Mouse (Mus musculus) liver, embryonic 14.5 days (tissue): ENCODE results near the gene Tnnc2. TPM values are rescaled to one million over a fixed set of nuclear protein-coding genes. Genes with fewer than 3 reads are reported as not detected.

Source experiments
- ATAC-seq: fragments of 200-750 bp; cut with Nextera tagmentation; 2 replicates; pipeline ENCODE4 v1.8.0; 2017; ENCODE audit warnings: moderate number of reproducible peaks, mild to moderate bottlenecking, moderate library complexity; ENCODE audit not compliant: insufficient read depth
- DNase-seq, 3 experiments: peaks; one replicate each; pipeline ENCODE4 v3.0.0-alpha.2; 2012 to 2013; ENCODE audit warnings: low read depth in 3 of 3, low spot score in 3 of 3
- H3K27ac ChIP-seq: fragments of 300-500 bp; sonication (generic); 2 replicates; pipeline ENCODE4 v1.5.1; 2014; ENCODE audit warnings: moderate library complexity, mild to moderate bottlenecking, control low read depth, inconsistent platforms
- H3K27me3 ChIP-seq: fragments of 300-500 bp; sonication (generic); 2 replicates; pipeline ENCODE4 v1.6.1; 2014; ENCODE audit warnings: mild to moderate bottlenecking, low read length, moderate library complexity; ENCODE audit not compliant: control insufficient read depth, insufficient read depth
- H3K36me3 ChIP-seq: fragments of 300-500 bp; sonication (generic); replicated peaks from 2 replicates; pipeline ENCODE4 v1.6.1; 2014; ENCODE audit warnings: low read depth; ENCODE audit not compliant: control insufficient read depth, insufficient read depth
- H3K4me1 ChIP-seq, 2 experiments: fragments of 200-500 bp in 1 of 2; fragments of 300-500 bp in 1 of 2; sonication (generic) in 1 of 2; replicated peaks; 2 replicates each; pipeline ENCODE4 v1.6.1; 2012 to 2014; ENCODE audit warnings: antibody characterized with exemption in 1 of 2, inconsistent platforms in 1 of 2, low read length in 1 of 2; ENCODE audit not compliant: control insufficient read depth in 2 of 2, insufficient read depth in 2 of 2
- H3K4me2 ChIP-seq: fragments of 300-500 bp; sonication (generic); 2 replicates; pipeline ENCODE4 v1.6.1; 2014; ENCODE audit warnings: low read depth, mild to moderate bottlenecking, control low read depth, moderate library complexity
- H3K4me3 ChIP-seq, 2 experiments: fragments of 200-500 bp in 1 of 2; fragments of 300-500 bp in 1 of 2; sonication (generic) in 1 of 2; 2 replicates each; pipeline ENCODE4 v1.5.1; 2012 to 2014; ENCODE audit warnings: low read depth in 2 of 2, low read length in 2 of 2, mild to moderate bottlenecking in 2 of 2, control low read depth in 1 of 2, inconsistent platforms in 1 of 2, moderate library complexity in 1 of 2; ENCODE audit not compliant: insufficient read depth in 1 of 2
- H3K9ac ChIP-seq: fragments of 300-500 bp; sonication (generic); replicated peaks from 2 replicates; pipeline ENCODE4 v1.6.1; 2014; ENCODE audit warnings: mild to moderate bottlenecking, control low read depth, moderate library complexity
- H3K9me3 ChIP-seq: fragments of 300-500 bp; sonication (generic); 2 replicates; pipeline ENCODE4 v1.6.1; 2016; ENCODE audit warnings: low read length, mixed read lengths; ENCODE audit not compliant: control insufficient read depth
- CTCF ChIP-seq: IDR thresholded peaks from 2 replicates; pipeline ENCODE4 v1.5.1; 2016; ENCODE audit warnings: antibody characterized with exemption, low read depth, control low read depth
- EP300 ChIP-seq: IDR thresholded peaks from 2 replicates; pipeline ENCODE4 v1.6.1; 2016; ENCODE audit warnings: antibody characterized with exemption, low read depth
- WGBS: fragments of 180-500 bp; shearing (Covaris S2); extraction: QIAGEN DNeasy Blood & Tissue Kit; methylation state at CpG from one replicate; pipeline ENCODE4 v1.1.7; 2014; ENCODE audit not compliant: insufficient replicate concordance; 5-methylcytosine and 5-hydroxymethylcytosine counted together
- polyA plus RNA-seq, 2 experiments: library from polyadenylated mRNA; depleted of rRNA in 1 of 2; stranded (reverse) in 1 of 2; unstranded in 1 of 2; fragments of >200 nt; fragmentation: Nextera tagmentation in 1 of 2; extraction: Ambion mirVana in 1 of 2; gene quantifications; 2 replicates each; pipeline versions ENCODE4 v1.2.1 to v1.2.3; 2012 to 2014

Tnnc2 gene
- polyA plus RNA-seq, 2 experiments: 0.32 to 0.44 TPM

GRCm38 (mm10) chr2:164783926-164784581 is 4.3 kb upstream of the Tnnc2 start:
- no peak for ATAC-seq
- no peaks in the 10 kb centered on the region for H3K9me3 ChIP-seq
- H3K4me2 ChIP-seq: no peak overlapping the region
- peaks cover 12% of the 10 kb centered on the region for H3K27me3 ChIP-seq
- DNase-seq: no peak
- H3K4me1 ChIP-seq: peaks cover 14 to 24% of the 10 kb centered on the region in 2 experiments
- WGBS: 63% methylated on average over 7 of the region's 7 CpGs
- TF ChIP-seq EP300 (no peak), CTCF (peak; percentile 44; the same call in 1 of the 2 replicates)
- H3K9ac ChIP-seq: no peak overlapping the region
- H3K27ac ChIP-seq: no peak overlapping the region
- H3K4me3 ChIP-seq: no peak overlapping the region
- no peaks in the 10 kb centered on the region for H3K36me3 ChIP-seq

GRCm38 (mm10) chr2:164781876-164782275 is 2.1 kb upstream of the Tnnc2 start:
- no peak for DNase-seq
- Histone ChIP-seq H3K36me3 (no peaks in the 10 kb centered on the region), H3K4me1 (peaks cover 7 to 13% of the 10 kb centered on the region in 2 experiments), H3K4me2 (no peak overlapping the region), H3K27ac (no peak overlapping the region), H3K9me3 (no peaks in the 10 kb centered on the region), H3K4me3 (no peak overlapping the region), H3K9ac (no peak overlapping the region), H3K27me3 (peaks cover 22% of the 10 kb centered on the region)
- 56% methylated on average over 4 of the region's 4 CpGs for WGBS
- TF ChIP-seq EP300 (no peak), CTCF (no peak)
- ATAC-seq: no peak

- Histone ChIP-seq H3K36me3 (no peaks in the 10 kb centered on the region), H3K4me1 (peaks cover 4 to 6% of the 10 kb centered on the region in 2 experiments), H3K27ac (no peak overlapping the region), H3K9me3 (no peaks in the 10 kb centered on the region), H3K4me2 (no peak overlapping the region), H3K27me3 (peaks cover 21% of the 10 kb centered on the region; the same call in 1 of the 2 replicates), H3K9ac (no peak overlapping the region), H3K4me3 (no peak overlapping the region)
- DNase-seq: no peak
- TF ChIP-seq EP300 (no peak), CTCF (no peak)
- ATAC-seq: no peak
- WGBS: 61% methylated on average over 7 of the region's 7 CpGs
These were observed 958 bp downstream of the Tnnc2 start for GRCm38 (mm10) chr2:164778809-164779208.

GRCm38 (mm10) chr2:164778015-164778287 is 1.8 kb downstream of the Tnnc2 start:
- Histone ChIP-seq H3K27me3 (peaks cover 21% of the 10 kb centered on the region; the same call in 1 of the 2 replicates), H3K9me3 (no peaks in the 10 kb centered on the region), H3K4me2 (no peak overlapping the region), H3K4me1 (peaks cover 12 to 15% of the 10 kb centered on the region in 2 experiments), H3K27ac (no peak overlapping the region), H3K4me3 (no peak overlapping the region), H3K9ac (no peak overlapping the region), H3K36me3 (peaks cover 5% of the 10 kb centered on the region)
- TF ChIP-seq CTCF (no peak), EP300 (no peak)
- WGBS: 78% methylated on average over 11 of the region's 11 CpGs
- DNase-seq: no peak
- no peak for ATAC-seq

- H3K27me3 ChIP-seq: peaks cover 21% of the 10 kb centered on the region; the same call in 1 of the 2 replicates
These were observed 2.3 kb downstream of the Tnnc2 start for GRCm38 (mm10) chr2:164777246-164778014.

More at GRCm38 (mm10) chr2:164777246-164778014, 2.3 kb downstream of the Tnnc2 start:
- DNase-seq (no peak), ATAC-seq (no peak)
- Histone ChIP-seq H3K4me3 (no peak overlapping the region), H3K9ac (no peak overlapping the region), H3K36me3 (peaks cover 10% of the 10 kb centered on the region), H3K4me1 (peaks cover 15 to 17% of the 10 kb centered on the region in 2 experiments), H3K4me2 (no peak overlapping the region), H3K9me3 (no peaks in the 10 kb centered on the region), H3K27ac (no peak overlapping the region)
- TF ChIP-seq CTCF (no peak), EP300 (no peak)
- 70% methylated on average over 30 of the region's 30 CpGs for WGBS
